Mouse (Mus musculus): ENCODE measurements around the gene Gmds. TPM values are rescaled to one million over a fixed set of nuclear protein-coding genes. Genes with fewer than 3 reads are reported as not detected.

Gmds gene
- polyA plus RNA-seq, 1 experiment: 11.3 TPM

DNA sequence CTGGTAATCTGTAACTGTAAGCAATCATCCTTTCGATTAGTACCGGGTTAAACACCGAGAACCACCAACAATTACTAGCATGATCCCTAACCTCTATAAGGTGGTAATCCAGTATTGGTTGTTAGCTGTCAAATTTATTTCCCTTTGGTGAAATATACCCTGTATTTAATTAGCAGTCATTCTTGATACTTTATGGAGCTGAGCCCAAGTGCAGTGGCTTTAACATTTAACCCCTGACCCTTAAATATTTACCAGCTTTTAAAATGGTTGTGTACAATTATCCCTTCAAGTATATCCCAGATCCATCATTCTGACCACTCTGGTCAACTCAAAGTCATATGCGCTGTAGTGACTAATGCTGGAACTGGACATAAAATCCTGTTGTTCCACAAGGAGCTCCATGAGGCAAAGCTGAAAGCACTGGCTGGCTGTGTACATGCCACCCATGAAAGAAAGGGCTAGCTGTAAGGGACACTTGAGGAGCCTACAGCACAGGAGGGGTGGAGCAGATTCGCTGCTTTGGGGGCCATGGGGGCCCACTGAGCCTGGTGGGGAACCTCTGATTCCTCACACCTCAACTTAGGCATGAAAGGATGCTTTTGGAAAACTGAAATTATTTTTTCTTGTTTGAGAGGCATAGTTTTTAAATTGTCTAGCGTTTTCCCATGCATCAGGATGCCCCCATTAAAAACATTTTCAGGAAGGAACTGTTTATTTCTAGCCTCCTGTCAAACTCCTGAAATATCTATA, 312.1 kb downstream of the Gmds start:
- H3K4me1 ChIP-seq (ENCODE audit: control insufficient read depth, insufficient read depth, low read length): no peaks in the 10 kb centered on the region

DNA sequence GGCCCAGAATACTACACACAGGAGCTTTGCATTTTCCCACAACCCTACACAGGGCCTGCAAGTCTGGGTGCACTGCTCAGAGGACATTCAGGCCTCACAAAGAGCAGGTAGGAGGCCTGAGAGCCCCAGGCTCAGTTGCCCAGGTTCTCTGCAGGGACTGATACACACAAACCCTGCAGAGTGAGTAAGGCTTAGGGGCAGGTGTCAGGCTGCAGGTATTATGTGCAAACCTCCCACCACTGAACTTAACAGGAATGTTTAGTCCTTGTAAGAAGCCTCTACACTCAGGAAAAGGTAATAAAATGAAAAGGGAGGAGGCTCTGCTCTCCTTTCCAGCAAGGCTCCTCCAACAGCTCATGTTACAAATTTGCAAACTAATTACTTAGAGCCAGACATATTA, 313.7 kb downstream of the Gmds start:
- H3K4me3 ChIP-seq (ENCODE audit: insufficient read depth, low read length): no peak overlapping the region
- peaks cover 1% of the 10 kb centered on the region; the same call in 1 of the 2 replicates for H3K4me1 ChIP-seq (ENCODE audit: control insufficient read depth, insufficient read depth, low read length)
- no peak overlapping the region for H3K27ac ChIP-seq (ENCODE audit: insufficient read depth, low read length)
- TF ChIP-seq POLR2A (IDR thresholded peaks at IDR 0.05; ENCODE audit: extremely low read depth, insufficient read depth, low read length) (no peak), CTCF (IDR thresholded peaks at IDR 0.05; ENCODE audit: extremely low read depth, insufficient read depth, low read length) (no peak)

More for the DNA sequence above, 312.1 kb downstream of the Gmds start:
- TF ChIP-seq POLR2A (IDR thresholded peaks at IDR 0.05; ENCODE audit: extremely low read depth, insufficient read depth, low read length): no peak
- TF ChIP-seq CTCF (IDR thresholded peaks at IDR 0.05; ENCODE audit: extremely low read depth, insufficient read depth, low read length): no peak
- no peak overlapping the region for H3K27ac ChIP-seq (ENCODE audit: insufficient read depth, low read length)
- H3K4me3 ChIP-seq (ENCODE audit: insufficient read depth, low read length): no peak overlapping the region

DNA sequence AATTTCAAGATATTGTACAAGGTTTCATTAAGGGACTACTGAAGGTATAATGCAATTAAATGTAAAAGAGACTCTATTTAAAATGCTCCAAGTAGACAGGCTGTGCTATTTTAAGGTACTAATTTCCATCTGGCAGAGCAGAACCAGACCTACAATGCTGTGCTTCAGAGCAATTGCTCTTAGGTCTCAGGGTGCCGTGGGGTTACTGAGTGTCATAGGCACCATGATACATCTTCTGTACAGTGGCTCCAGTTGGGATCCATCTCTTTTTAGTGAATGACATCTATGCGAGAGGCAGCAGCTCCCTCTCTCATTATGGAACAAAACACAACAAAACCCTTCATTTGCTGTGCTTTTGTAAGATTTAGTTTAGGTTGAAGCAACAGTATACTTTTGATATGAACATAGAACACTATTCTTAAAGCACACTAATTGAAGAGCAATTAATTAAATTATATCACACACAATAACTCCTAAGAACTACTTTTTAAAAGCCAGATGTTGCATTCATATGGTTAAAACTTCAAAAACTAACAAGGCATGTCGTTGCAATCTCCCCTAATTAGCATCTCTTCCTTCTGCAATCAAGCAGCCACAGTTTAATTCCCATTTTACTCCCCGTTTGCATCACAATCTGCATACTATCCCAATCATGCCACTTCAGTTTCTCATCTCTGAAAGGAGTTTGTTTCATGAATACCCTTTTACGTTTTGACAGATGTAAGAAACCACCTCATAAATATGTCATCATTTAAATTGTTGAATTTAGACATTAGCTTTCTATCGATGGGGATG, 317.9 kb downstream of the Gmds start:
- Histone ChIP-seq H3K4me1 (ENCODE audit: control insufficient read depth, insufficient read depth, low read length) (peaks cover 1% of the 10 kb centered on the region), H3K4me3 (ENCODE audit: insufficient read depth, low read length) (no peak overlapping the region), H3K27ac (ENCODE audit: insufficient read depth, low read length) (no peak overlapping the region)
- TF ChIP-seq CTCF (IDR thresholded peaks at IDR 0.05; ENCODE audit: extremely low read depth, insufficient read depth, low read length) (no peak), POLR2A (IDR thresholded peaks at IDR 0.05; ENCODE audit: extremely low read depth, insufficient read depth, low read length) (no peak)

DNA sequence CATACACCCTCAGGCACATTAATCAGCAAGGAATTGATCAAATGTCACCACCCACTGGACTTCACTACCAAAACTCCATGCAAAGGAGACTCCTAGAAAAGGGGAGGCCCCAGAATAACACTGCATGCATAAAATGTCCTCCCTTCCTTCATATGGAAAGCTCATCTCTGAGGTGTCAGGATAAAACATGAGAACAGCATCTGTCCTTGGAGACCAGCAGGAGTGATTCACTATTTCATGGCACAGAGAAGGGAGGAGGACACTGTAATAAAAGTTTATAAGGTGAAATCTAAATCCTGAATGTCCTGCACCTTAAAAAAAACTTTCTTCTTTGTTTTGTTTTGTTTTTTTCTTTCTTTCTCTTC, 319.3 kb downstream of the Gmds start:
- peaks cover 1% of the 10 kb centered on the region for H3K4me1 ChIP-seq (ENCODE audit: control insufficient read depth, insufficient read depth, low read length)
- TF ChIP-seq POLR2A (IDR thresholded peaks at IDR 0.05; ENCODE audit: extremely low read depth, insufficient read depth, low read length) (no peak), CTCF (IDR thresholded peaks at IDR 0.05; ENCODE audit: extremely low read depth, insufficient read depth, low read length) (no peak)

DNA sequence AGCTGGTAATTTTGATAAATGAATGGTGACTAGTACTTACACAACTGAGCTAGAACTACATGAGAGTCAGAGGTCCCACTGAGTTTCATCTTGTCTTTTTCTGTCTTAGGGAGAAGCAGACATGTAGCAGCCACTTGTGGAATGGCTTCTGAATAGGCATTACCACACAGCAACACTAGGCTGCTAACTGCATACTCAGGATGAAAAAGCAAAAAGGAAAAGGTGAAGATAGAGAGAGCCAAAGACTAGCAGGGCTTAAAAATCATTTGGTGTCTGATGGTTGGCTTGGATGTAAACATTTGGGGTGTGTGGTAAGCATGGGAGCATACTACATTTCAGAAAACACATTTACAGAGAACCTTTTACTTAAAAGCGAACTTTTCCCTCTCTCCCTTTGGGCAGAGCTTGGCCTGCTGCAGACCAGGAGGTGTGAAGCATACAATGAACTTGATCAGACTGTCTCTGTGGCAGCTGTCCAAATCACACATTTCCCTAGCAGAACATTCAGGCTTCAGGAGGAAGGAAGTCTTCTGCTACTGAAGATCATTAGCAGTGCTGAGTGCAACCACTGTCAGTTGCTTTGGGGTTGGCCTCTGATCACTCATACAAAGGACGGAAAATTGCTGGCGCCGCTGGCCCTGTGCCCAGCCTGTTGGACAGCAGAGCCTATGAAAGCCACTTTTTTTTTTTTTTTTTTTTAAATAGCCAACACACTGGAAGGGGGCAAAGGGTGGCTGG, 319.9 kb downstream of the Gmds start:
- Histone ChIP-seq H3K27ac (ENCODE audit: insufficient read depth, low read length) (no peak overlapping the region), H3K4me3 (ENCODE audit: insufficient read depth, low read length) (no peak overlapping the region), H3K4me1 (ENCODE audit: control insufficient read depth, insufficient read depth, low read length) (peaks cover 1% of the 10 kb centered on the region)
- TF ChIP-seq CTCF (IDR thresholded peaks at IDR 0.05; ENCODE audit: extremely low read depth, insufficient read depth, low read length) (no peak), POLR2A (IDR thresholded peaks at IDR 0.05; ENCODE audit: extremely low read depth, insufficient read depth, low read length) (no peak)

More for the DNA sequence above, 319.3 kb downstream of the Gmds start:
- no peak overlapping the region for H3K4me3 ChIP-seq (ENCODE audit: insufficient read depth, low read length)
- H3K27ac ChIP-seq (ENCODE audit: insufficient read depth, low read length): no peak overlapping the region

DNA sequence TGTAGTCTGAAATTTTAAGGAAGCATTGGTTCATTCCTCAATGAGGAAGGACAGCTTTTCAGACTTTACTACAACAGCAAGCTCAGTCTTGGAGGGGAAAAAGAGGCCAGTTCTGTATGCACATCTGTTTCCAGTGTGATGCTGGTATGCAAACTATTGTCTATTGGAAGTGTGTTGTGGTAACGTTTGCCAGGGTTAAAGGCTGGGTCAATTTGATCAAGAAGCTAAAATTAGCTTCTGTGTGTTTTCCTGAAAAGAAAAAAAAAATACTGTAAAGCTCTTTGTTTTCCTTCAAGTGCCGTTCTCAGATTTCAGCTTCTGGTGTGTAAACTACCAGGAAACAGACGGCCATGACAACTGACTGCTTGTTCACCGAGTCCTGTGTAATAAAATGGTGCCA, 329.7 kb downstream of the Gmds start:
- TF ChIP-seq POLR2A (IDR thresholded peaks at IDR 0.05; ENCODE audit: extremely low read depth, insufficient read depth, low read length): no peak
- no peak for TF ChIP-seq CTCF (IDR thresholded peaks at IDR 0.05; ENCODE audit: extremely low read depth, insufficient read depth, low read length)
- Histone ChIP-seq H3K27ac (ENCODE audit: insufficient read depth, low read length) (no peak overlapping the region), H3K4me1 (ENCODE audit: control insufficient read depth, insufficient read depth, low read length) (no peaks in the 10 kb centered on the region), H3K4me3 (ENCODE audit: insufficient read depth, low read length) (no peak overlapping the region)

DNA sequence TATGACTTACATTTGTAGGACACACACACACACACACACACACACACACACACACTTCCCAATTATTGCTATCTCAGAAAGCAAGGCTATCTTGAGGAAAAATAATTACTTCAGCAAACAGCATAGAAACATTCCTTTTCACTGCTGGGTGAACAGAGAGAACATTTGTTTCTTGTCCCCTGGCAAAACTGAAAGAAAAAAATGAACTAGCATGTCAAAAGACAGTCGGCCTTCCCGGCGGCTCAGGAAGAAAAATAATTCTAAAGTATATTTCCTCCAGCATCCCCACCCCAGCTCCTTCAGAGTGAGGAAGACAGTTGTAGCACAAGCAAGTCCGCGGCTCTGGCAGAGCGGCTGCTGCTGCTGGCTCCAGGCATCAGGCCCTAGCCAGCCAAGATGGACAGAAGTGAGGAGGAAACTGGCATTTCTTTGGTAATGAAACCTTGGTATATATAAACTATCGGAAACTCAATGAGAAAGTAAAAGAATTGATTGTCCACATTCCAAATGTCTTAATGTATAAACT, 330.4 kb downstream of the Gmds start:
- no peak overlapping the region for H3K4me3 ChIP-seq (ENCODE audit: insufficient read depth, low read length)
- no peaks in the 10 kb centered on the region for H3K4me1 ChIP-seq (ENCODE audit: control insufficient read depth, insufficient read depth, low read length)
- no peak for TF ChIP-seq POLR2A (IDR thresholded peaks at IDR 0.05; ENCODE audit: extremely low read depth, insufficient read depth, low read length)
- no peak for TF ChIP-seq CTCF (IDR thresholded peaks at IDR 0.05; ENCODE audit: extremely low read depth, insufficient read depth, low read length)
- H3K27ac ChIP-seq (ENCODE audit: insufficient read depth, low read length): no peak overlapping the region

DNA sequence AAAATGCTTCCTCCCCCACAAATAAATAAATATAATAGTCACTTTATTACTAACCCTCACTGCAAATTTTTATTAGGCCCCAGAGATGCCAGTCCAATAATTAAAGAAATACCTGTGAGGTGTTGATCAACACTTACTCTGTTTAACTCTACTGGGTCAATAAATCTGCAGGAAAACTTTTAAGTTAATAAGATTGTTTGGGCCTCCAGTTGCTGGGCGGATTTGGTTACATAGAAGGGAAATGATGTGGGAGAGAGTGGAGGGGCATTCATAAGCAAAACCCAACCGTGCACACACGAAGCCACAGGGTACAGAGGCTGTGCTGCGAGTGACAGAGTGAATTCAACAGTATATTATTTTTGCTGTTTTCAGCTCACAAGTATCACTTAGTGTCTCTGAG, 345.1 kb downstream of the Gmds start:
- no peak overlapping the region for H3K27ac ChIP-seq (ENCODE audit: insufficient read depth, low read length)
- H3K4me3 ChIP-seq (ENCODE audit: insufficient read depth, low read length): no peak overlapping the region
- H3K4me1 ChIP-seq (ENCODE audit: control insufficient read depth, insufficient read depth, low read length): no peaks in the 10 kb centered on the region
- TF ChIP-seq CTCF (IDR thresholded peaks at IDR 0.05; ENCODE audit: extremely low read depth, insufficient read depth, low read length) (no peak), POLR2A (IDR thresholded peaks at IDR 0.05; ENCODE audit: extremely low read depth, insufficient read depth, low read length) (no peak)
